Comparison of ENCODE assay signal across 7 mouse cellular contexts in genomic region chr7:142371768-142372661, GRCm38 (mm10). TPM values are rescaled to one million over a fixed set of nuclear protein-coding genes. Genes with fewer than 3 reads are reported as not detected.
DNase-seq lines count a peak whose midpoint lies in the region; ATAC-seq and TF ChIP-seq lines count a peak whose summit lies in the region.

No protein-coding gene starts in this region.

- H3K27me3 ChIP-seq in forebrain, embryonic 14.5 days (replicated peaks; ENCODE audit: control insufficient read depth, insufficient read depth, low read length): peaks cover 28% of the 10 kb centered on the region
- peaks cover 61% of the 10 kb centered on the region for H3K27me3 ChIP-seq in midbrain, embryonic 13.5 days

- peak; percentile 48 for DNase-seq in right cerebral cortex, adult 18-20 months
- no peak for DNase-seq in right cerebral cortex, postnatal 36 days (ENCODE audit: low spot score in 2 of 2)
- DNase-seq in brain, embryonic 14.5 days (ENCODE audit: low read depth): peak; percentile 17
- no peak for DNase-seq in forebrain, embryonic 14.5 days (ENCODE audit: low spot score)
- peak; percentile 31 to 56 for DNase-seq in kidney, postnatal 4 days

- no peaks in the 10 kb centered on the region for H3K9me3 ChIP-seq in forebrain, embryonic 14.5 days (replicated peaks; ENCODE audit: control insufficient read depth, low read length)
- H3K9me3 ChIP-seq in midbrain, embryonic 13.5 days: no peaks in the 10 kb centered on the region

- no peaks in the 10 kb centered on the region for H3K4me1 ChIP-seq in forebrain, embryonic 14.5 days (ENCODE audit: control insufficient read depth, insufficient read depth, low read length)
- peaks cover 12% of the 10 kb centered on the region for H3K4me1 ChIP-seq in midbrain, embryonic 13.5 days (replicated peaks)

- 1% methylated on average over 61 of the region's 64 CpGs for WGBS in forebrain, embryonic 14.5 days
- 2% methylated on average over 64 of the region's 64 CpGs for WGBS in midbrain, embryonic 13.5 days

- ATAC-seq in forebrain, embryonic 14.5 days: no peak
- ATAC-seq in midbrain, embryonic 13.5 days: peak; percentile 43
- no peak for ATAC-seq in monocyte, adult 5-6 weeks (replicated peaks; ENCODE audit: insufficient number of reproducible peaks, low FRiP score, low TSS enrichment, poor library complexity, severe bottlenecking)

- H3K4me2 ChIP-seq in forebrain, embryonic 14.5 days (ENCODE audit: low read length): peak overlapping the region; percentile 58
- H3K4me2 ChIP-seq in midbrain, embryonic 13.5 days (replicated peaks): peak overlapping the region; percentile 64

- TF ChIP-seq POLR2A in brain, embryonic 14.5 days (IDR thresholded peaks at IDR 0.05; ENCODE audit: borderline replicate concordance, extremely low read depth, insufficient read depth, insufficient read length, poor library complexity, severe bottlenecking): no peak

- peak overlapping the region; percentile 40 for H3K9ac ChIP-seq in forebrain, embryonic 14.5 days (ENCODE audit: low read length)
- H3K9ac ChIP-seq in midbrain, embryonic 13.5 days (replicated peaks): peak overlapping the region; percentile 62

- H3K4me3 ChIP-seq in forebrain, embryonic 14.5 days (ENCODE audit: low read depth, low read length): peak overlapping the region; percentile 34
- H3K4me3 ChIP-seq in midbrain, embryonic 13.5 days (replicated peaks): peak overlapping the region; percentile 40

- H3K27ac ChIP-seq in forebrain, embryonic 14.5 days (ENCODE audit: low read depth, low read length): no peak overlapping the region
- no peak overlapping the region for H3K27ac ChIP-seq in midbrain, embryonic 13.5 days

- TF ChIP-seq CTCF in brain, embryonic 14.5 days (IDR thresholded peaks at IDR 0.05; ENCODE audit: borderline replicate concordance, extremely low read depth, insufficient read depth, insufficient read length): no peak

- H3K36me3 ChIP-seq in forebrain, embryonic 14.5 days (ENCODE audit: control insufficient read depth, insufficient read depth, low read length): peaks cover 16% of the 10 kb centered on the region
- peaks cover 30% of the 10 kb centered on the region for H3K36me3 ChIP-seq in midbrain, embryonic 13.5 days

RNA-seq across cellular contexts. Expression of gene Ifitm10, which starts 1.5 kb away (rescaled TPM):
- 2.8 and 2.9 TPM in 2 replicates for polyA plus RNA-seq in brain, embryonic 14.5 days (2012; rRNA removed)
- polyA plus RNA-seq in forebrain, embryonic 14.5 days (2014; fragmentation: Nextera tagmentation; extraction: Ambion mirVana): 1.9 and 3.4 TPM in 2 replicates
- polyA plus RNA-seq in midbrain, embryonic 13.5 days (2015; fragmentation: Nextera tagmentation; extraction: Ambion mirVana): 1.9 and 2.3 TPM in 2 replicates
- 10.2 to 46.5 TPM (median 13.9 TPM) in 3 replicates for total RNA-seq in monocyte, adult 5-6 weeks (2017)

RNA-seq across cellular contexts. Expression of gene Gm49369, which starts 10.5 kb away (rescaled TPM):
- 0.12 and 0.14 TPM in 2 replicates for polyA plus RNA-seq in brain, embryonic 14.5 days (2012; rRNA removed)
- polyA plus RNA-seq in forebrain, embryonic 14.5 days (2014; fragmentation: Nextera tagmentation; extraction: Ambion mirVana): not detected in 2 replicates
- polyA plus RNA-seq in midbrain, embryonic 13.5 days (2015; fragmentation: Nextera tagmentation; extraction: Ambion mirVana): not detected in 2 replicates
- 242 to 452 TPM (median 290 TPM) in 3 replicates for total RNA-seq in monocyte, adult 5-6 weeks (2017)

RNA-seq across cellular contexts. Expression of gene Ctsd, which starts 15.8 kb away (rescaled TPM):
- 186 and 216 TPM in 2 replicates for polyA plus RNA-seq in brain, embryonic 14.5 days (2012; rRNA removed)
- 261 and 263 TPM in 2 replicates for polyA plus RNA-seq in forebrain, embryonic 14.5 days (2014; fragmentation: Nextera tagmentation; extraction: Ambion mirVana)
- polyA plus RNA-seq in midbrain, embryonic 13.5 days (2015; fragmentation: Nextera tagmentation; extraction: Ambion mirVana): 191 and 206 TPM in 2 replicates
- 304 to 518 TPM (median 326 TPM) in 3 replicates for total RNA-seq in monocyte, adult 5-6 weeks (2017)

Comparison
In these comparisons a context has a peak if more than half of its experiments do, and no peak if none do; other contexts are left out.
1. DNase-seq: peak in right cerebral cortex, adult 18-20 months (single experiment), brain, embryonic 14.5 days (single experiment) and kidney, postnatal 4 days (2 of 2); none in right cerebral cortex, postnatal 36 days (0 of 2) and forebrain, embryonic 14.5 days (single experiment).